Mouse (Mus musculus): ENCODE data around the gene Tmem33.

The Tmem33 gene

GRCm38 (mm10) chr5:67258473-67258872, 1.9 kb upstream of the Tmem33 start:
- DNase-seq (ENCODE audit: inconsistent ontology term): no peak

DNA sequence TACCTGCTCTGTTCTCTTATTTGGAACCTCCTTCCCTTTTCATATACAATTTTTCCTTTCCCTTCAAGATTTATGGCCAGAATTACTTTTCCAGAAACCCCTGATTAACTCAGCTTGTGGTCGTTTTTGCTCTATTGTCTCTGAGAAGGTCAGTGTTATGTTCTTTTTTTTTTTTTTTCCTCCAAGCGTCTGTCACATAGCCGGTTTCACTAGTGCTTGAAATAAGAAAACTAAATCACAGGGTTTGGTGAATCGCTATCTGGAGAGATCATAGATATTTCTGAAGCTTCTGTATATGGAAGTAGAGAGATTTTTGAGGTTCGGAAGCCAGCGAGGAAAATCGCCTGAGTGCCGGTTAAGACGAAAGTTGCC, 220 bp upstream of the Tmem33 start:
- DNase-seq (ENCODE audit: inconsistent ontology term): no peak

DNA sequence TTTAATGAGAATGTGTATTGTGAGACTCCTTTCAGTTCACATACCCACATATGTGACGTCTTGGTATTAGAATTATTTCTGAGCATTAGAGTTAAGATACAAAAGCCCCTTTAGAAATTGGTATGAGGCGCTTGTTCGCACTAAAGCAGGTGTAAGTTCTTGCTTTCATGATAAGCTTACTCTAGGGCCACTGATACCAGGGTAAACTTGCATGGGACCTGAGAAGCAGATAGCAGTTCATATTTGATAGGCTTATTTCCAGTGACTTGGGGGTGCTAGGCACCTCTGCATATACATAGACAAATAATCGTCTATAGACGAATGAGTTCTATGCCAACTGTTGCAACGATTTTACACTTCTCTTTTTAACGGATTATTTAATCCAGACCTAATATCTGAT, 2.6 kb downstream of the Tmem33 start:
- DNase-seq (ENCODE audit: inconsistent ontology term): no peak

DNA sequence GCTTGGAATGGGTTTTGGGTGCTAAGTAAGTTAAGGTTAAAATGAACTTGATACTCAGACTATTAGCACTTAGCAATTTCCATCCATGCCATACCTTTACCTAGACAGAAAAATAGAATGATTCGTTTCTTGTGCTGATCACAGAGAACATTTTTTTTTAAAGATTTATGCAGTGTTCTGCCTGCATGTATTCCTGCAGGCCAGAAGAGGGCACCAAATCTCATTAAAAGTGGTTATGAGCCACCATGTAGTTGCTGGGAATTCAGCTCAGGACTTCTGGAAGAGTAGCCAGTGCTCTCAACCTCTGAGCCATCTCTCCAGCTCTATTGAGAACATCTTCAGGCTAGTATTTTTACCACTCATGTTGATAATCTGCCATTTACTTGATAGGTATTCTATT, 5.7 kb downstream of the Tmem33 start:
- no peak for DNase-seq (ENCODE audit: inconsistent ontology term)

GRCm38 (mm10) chr5:67269309-67269708, 8.9 kb downstream of the Tmem33 start:
- no peak for DNase-seq (ENCODE audit: inconsistent ontology term)

DNA sequence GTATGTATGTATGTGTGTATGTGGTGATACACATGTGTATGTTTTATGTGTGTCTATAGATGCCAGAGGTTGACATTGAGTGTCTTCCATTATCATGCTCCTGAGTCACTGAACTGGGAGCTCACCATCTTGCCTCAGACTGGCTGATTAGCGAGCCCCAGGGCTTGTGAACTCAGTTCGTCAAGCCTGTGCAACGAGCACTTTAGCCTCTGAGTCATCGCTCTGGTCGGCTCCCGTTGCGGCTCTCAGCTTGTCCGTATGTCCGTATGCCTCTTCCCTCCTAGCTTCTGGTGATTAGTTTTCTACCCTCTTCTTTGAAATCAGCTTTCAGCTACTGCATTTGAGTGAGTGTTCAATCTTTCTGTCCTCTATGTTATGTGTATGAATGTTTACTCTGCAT, 19.0 kb downstream of the Tmem33 start:
- DNase-seq (ENCODE audit: inconsistent ontology term): no peak

DNA sequence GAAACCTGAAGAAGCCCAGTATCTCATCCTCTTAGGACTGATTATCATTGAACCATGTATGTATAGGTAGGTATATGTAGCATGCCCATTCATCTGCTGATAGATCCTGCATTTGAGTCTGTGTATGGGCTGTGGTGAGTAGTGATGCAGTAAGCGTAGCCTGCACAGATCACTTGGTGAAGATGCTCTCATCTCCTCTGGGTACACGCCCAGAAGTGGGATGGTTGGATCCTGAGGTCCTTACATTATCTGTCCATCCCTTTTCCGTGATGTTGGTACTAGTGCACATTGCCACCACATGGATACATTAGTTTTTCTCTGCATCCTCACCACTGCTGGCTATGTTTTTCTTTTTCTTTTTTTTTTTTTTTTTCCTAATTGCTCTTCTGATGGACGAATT, 19.5 kb downstream of the Tmem33 start:
- no peak for DNase-seq (ENCODE audit: inconsistent ontology term)

DNA sequence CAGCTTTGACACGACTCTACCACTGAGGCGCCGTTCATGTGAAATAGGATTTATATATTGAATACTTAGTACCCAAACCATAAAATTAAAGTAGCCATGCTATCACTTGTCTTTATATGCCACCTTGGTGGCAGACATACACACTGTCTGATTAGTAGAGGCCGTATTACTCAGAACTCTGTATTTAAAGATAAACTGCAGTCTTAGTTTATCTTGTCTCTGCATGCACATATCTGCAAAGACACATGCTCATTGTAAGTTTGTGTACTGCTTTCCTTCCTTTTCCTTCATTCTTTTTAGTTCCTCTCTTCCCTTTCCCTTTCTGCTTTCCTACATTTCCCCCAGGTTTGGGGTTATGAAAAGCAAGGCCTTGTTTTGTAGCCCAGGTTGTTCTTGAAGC, 20.0 kb downstream of the Tmem33 start:
- no peak for DNase-seq (ENCODE audit: inconsistent ontology term)

GRCm38 (mm10) chr5:67295029-67295428, 34.7 kb downstream of the Tmem33 start:
- no peak for DNase-seq (ENCODE audit: inconsistent ontology term)

GRCm38 (mm10) chr5:67295682-67296081, 35.3 kb downstream of the Tmem33 start:
- DNase-seq (ENCODE audit: inconsistent ontology term): no peak

DNA sequence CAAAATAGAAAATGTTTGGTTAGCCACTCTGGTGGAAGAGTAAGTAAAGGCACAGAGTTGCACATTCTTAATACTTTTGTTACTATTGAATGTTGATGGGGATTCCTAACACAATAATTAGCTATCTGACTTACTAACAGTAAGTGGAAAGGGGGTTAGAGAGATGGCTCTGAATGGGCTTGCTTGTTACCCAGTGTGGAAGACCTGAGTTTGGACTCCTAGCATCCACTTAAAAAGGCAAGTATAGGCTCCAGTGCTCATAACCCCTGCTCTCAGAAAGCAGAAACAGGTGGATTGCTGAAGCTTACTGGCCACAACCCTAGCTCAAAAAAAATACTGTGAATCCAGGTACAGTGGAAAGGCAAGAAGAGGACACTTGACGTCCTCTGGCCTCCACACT, 35.8 kb downstream of the Tmem33 start:
- DNase-seq (ENCODE audit: inconsistent ontology term): no peak

DNA sequence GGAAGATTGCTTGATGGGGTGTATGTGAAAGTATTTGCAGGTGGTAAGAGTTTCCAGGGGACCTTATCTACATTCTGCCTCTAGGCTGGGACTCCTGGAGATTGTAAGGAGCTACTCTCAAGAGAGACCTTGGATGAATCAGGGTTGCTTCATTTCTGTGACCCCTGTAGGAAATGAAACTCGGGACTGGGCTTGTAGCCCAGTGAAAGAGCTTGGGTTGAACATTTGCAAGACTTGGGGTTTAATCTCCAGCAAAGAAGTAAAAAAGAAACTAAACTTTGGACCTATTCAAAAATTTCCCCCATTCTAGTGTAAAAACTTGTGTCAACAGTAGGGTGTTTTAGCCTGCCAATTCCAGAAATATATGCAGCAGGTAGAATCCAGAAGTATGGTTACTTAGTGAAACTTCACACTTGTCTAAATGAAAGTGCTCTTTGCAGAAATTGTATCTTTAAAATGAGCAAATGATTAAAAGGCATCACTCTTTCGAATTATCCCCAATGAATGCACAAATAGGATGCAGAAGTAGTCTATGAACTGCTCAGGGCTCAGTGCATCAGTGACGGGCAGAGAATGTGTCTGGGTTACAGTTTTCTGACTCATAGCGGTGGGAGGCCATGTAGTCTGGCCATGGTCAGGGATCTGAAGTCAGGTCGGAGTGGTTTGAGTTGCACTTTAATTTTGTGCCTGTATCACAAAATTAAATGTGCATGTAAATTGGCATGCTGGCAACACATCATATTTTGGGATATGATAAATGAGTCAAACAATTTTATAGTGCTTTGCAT, 36.9 kb downstream of the Tmem33 start:
- DNase-seq (ENCODE audit: inconsistent ontology term): no peak

DNA sequence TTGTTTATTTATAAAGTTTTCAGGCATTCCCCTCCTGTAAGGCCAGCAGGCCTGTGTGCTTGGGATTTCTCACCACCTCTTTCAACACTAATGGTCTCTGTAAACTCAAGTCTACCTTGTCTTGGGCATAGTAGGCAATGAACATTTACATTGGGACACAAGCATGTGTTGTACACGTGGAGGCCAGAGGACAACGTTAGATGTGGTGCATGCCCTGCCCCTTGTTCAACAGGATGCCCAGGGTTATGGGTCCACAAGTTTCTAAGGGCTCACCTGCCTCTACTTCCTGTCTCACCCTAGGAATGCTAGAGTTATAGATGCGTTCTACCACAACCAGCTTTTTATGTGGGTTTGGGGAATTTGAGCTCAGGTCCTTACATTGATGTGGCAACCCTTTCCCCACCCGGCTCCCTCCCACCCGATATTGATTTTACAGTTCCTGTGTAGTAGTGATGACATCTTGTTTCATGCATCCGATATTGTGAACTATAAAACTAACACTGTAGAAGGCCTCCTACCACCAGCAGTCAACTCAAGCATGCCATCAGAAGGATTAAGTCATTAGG, 39.6 kb downstream of the Tmem33 start:
- no peak for DNase-seq (ENCODE audit: inconsistent ontology term)

DNA sequence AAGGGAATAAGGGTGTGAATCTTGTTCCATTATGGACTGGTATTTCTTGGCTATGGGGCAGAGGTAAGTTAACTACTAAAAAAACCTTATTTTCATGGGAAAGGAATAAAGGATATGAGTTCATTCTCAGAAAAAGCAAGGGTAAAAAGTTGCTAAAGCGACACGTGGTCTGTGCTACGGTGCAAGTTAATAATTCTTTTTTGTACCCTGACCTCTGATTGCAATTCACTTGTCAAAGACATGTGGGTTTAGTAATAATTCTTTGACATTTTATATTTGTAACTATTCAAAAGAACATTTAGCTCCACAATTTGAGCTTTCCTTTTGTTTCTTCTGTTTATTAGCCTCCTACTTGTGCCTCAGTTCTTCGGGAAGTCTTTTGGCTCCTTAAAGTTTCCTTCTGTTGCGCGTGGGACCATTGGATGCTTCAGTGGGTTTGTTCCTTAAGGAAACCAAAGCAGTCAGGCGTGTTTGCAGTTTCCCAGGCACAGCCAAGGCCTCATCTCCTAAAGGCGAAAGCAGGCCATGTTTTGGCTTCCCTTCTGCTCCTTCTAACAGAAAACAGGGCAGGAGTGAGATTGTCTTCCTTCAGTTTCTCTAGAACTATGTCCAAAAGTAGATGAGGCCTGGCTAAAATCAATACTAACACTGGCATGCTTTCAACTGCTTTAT, 40.7 kb downstream of the Tmem33 start:
- DNase-seq (ENCODE audit: inconsistent ontology term): no peak

DNA sequence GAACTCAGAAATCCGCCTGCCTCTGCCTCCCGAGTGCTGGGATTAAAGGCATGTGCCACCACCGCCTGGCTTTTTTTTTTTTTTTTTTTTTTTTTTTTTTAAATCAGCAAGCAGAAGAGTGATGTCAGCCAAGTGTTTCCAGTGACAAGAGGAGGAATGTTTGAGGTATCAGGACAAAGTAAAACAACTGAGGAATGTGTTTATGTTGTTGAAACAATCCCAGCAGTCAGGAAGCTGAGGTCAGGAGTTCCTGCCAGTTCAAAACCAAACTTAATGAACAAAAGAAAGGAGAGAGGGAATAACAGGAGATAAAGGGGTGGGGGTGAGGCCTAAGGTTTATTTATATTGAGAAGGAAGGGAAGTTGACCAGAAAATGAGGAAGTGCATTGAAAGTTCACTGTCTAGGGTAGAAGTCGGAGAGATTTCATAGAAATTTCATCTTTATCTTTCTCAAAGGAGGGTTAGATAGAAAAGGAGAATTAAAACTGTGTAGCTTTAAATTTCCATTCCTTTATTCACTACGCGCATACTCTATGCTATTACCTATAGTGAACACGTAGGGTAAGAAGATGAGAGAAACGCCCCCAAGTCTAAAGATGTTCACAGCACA, 41.5 kb downstream of the Tmem33 start:
- DNase-seq (ENCODE audit: inconsistent ontology term): peak; percentile 9

- no peak for DNase-seq (ENCODE audit: inconsistent ontology term)
Measured at GRCm38 (mm10) chr5:67303816-67304215, 43.5 kb downstream of the Tmem33 start.

DNA sequence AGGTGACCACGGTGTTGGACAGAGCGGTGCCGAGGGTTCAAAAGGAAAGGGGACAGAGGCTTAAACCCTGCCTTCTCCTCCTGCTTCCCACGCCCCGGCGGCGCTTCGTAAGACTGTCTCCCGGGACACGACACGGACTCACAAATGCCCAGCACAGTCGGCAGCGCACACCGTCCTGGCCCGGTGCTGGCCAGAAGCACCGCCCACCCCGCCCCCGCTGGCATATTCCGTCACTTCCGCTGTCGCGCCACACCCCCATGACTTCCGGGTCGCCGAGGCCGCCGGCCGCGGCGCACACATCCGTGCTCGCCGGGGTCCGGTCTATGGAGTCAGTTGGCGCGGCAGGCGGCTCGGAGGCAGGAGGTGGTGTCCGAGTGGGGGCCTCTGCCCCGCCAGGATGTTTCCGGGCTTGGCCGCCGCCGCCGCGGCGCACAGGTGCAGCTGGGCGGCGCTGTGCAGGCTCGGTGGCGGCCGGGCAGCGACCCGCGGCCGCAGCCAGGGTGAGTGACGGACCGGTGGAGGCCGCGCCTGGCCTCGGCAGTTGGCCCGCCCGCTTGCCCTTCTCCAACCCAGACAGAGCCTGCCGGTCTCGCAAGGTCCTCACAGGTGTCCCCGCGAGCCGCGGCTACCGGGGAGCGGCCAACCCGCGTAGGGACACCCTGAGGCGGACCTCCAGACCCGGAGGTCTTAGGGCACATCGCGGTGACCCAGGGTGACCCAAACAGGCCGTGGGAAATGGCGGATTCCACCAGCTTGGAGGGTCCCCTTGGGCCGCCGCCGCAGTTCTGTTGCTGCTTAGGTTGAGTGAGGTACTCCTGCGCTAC, 46.5 kb downstream of the Tmem33 start, which contains the start of gene Slc30a9:
Slc30a9 (plus strand) TSS at position 258 of the 824 bp plus-strand sequence.
- DNase-seq (ENCODE audit: inconsistent ontology term): peak; percentile 95

GRCm38 (mm10) chr5:67307659-67308222, 47.4 kb downstream of the Tmem33 start:
- DNase-seq (ENCODE audit: inconsistent ontology term): peak; percentile 14

GRCm38 (mm10) chr5:67311811-67312521, 51.6 kb downstream of the Tmem33 start:
- no peak for DNase-seq (ENCODE audit: inconsistent ontology term)

DNA sequence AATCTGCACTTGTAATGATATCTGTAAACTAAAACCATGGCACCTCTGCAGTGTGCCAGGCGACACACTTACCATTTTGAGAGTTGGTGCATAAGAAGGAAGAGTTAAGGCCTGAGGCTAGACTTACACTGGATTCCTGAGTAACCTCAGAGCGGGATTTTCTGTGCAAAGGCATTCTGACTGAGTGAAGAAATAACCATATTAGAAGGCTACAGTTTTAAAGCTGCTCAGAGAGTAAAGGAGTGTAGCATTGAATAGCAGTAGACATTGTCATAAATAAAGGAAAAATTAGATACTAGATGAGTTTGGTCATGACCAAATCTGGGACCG, 52.1 kb downstream of the Tmem33 start:
- DNase-seq (ENCODE audit: inconsistent ontology term): no peak
